Mouse (Mus musculus) heart, adult 2 months (tissue): ENCODE data around the gene Foxn1. TPM values are rescaled to one million over a fixed set of nuclear protein-coding genes. Genes with fewer than 3 reads are reported as not detected.

Experiments used
- DNase-seq, 2 experiments: peaks; one replicate each; pipeline ENCODE4 v3.0.0; 2021
- H3K27ac ChIP-seq: fragments of 200-600 bp; 2 replicates; pipeline ENCODE4 v1.8.1; 2022
- H3K27me3 ChIP-seq: fragments of 200-500 bp; 2 replicates; pipeline ENCODE4 v1.6.1; 2012; ENCODE audit warnings: mild to moderate bottlenecking, low read length, inconsistent platforms, mixed read lengths; ENCODE audit not compliant: control insufficient read depth, insufficient read depth
- H3K36me3 ChIP-seq: fragments of 200-500 bp; 2 replicates; pipeline ENCODE4 v1.6.1; 2012; ENCODE audit warnings: low read length, inconsistent platforms; ENCODE audit not compliant: control insufficient read depth, insufficient read depth
- H3K4me1 ChIP-seq: fragments of 200-500 bp; 2 replicates; pipeline ENCODE4 v1.6.1; 2011; ENCODE audit warnings: low read length; ENCODE audit not compliant: control insufficient read depth, insufficient read depth
- H3K4me3 ChIP-seq: fragments of 200-600 bp; 2 replicates; pipeline ENCODE4 v1.8.1; 2022
- H3K79me2 ChIP-seq: fragments of 200-500 bp; replicated peaks from 2 replicates; pipeline ENCODE4 v1.6.1; 2012; ENCODE audit warnings: mild to moderate bottlenecking, inconsistent platforms, low read length, moderate library complexity, mixed read lengths; ENCODE audit not compliant: control insufficient read depth, insufficient read depth
- H3K9ac ChIP-seq: fragments of 200-500 bp; 2 replicates; pipeline ENCODE4 v1.6.1; 2012; ENCODE audit warnings: low read depth, mild to moderate bottlenecking, control low read depth, inconsistent platforms, low read length, mixed read lengths
- CTCF ChIP-seq: fragments of 200-600 bp; IDR thresholded peaks from 2 replicates; pipeline ENCODE4 v1.8.1; 2022; ENCODE audit warnings: antibody characterized with exemption, mild to moderate bottlenecking, moderate library complexity
- EP300 ChIP-seq: fragments of 200-500 bp; IDR thresholded peaks from 2 replicates; pipeline ENCODE4 v1.6.1; 2011; ENCODE audit warnings: low read depth, low read length, control low read depth; ENCODE audit not compliant: insufficient read depth
- POLR2A ChIP-seq: fragments of 200-500 bp; IDR thresholded peaks from 2 replicates; pipeline ENCODE4 v1.6.1; 2011; ENCODE audit warnings: mild to moderate bottlenecking, low read depth, low read length, control low read depth; ENCODE audit not compliant: insufficient read depth
- whole genome bisulfite sequencing: fragments of 180-500 bp; shearing (Covaris S2); methylation state at CpG from one replicate; pipeline ENCODE4 v1.1.7; 2018; 5-methylcytosine and 5-hydroxymethylcytosine counted together
- intact Hi-C: fragments of 180-260 bp; cut with DNase I; formaldehyde crosslinking; loops from one replicate; pipeline ENCODE4 v1.15.1; 2025
- polyA plus RNA-seq: library from polyadenylated mRNA; depleted of rRNA; stranded (reverse); fragments of >200 nt; gene quantifications from 2 replicates; pipeline ENCODE4 v1.2.3, GENCODE M21; 2012
- total RNA-seq, 2 experiments: library from RNA; stranded (reverse); gene quantifications; 2 replicates each; pipeline ENCODE4 v1.2.3; 2021

Foxn1 gene
- total and polyA plus RNA-seq, 3 experiments = not detected

DNA sequence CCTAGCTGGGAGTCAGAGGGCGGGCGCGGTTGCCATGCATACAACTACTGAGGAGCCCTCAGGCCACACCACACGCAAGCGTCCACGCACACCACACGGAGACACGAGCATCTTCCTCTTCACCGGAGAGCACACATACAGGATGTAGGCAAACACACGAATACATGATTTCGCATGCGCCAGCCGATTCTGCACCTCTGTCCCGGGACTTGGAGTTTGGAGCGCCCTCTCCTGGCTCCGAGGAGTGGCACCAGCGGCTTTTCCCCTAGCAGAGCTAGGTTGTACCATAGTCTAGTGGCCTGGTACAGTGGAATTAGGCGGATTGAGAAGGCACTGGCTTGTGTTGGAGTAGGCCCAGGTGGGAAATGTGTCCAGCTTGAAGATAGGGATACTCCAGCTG lies 11.0 kb upstream of the Foxn1 start:
- DNase-seq = peak; percentile 44 to 45
- Histone ChIP-seq H3K36me3 (no peaks in the 10 kb centered on the region), H3K27ac (no peak overlapping the region), H3K4me1 (no peaks in the 10 kb centered on the region), H3K9ac (no peak overlapping the region), H3K79me2 (no peaks in the 10 kb centered on the region), H3K27me3 (no peaks in the 10 kb centered on the region), H3K4me3 (no peak overlapping the region)
- 28% methylated on average over 18 of the region's 18 CpGs for WGBS
- TF ChIP-seq POLR2A = no peak
- no peak for TF ChIP-seq EP300
- peak; percentile 67 for TF ChIP-seq CTCF
- intact Hi-C loops = loop anchor here (2.0 kb wide), 1 partner anchor 43 kb away; no protein-coding TSS in a partner anchor

DNA sequence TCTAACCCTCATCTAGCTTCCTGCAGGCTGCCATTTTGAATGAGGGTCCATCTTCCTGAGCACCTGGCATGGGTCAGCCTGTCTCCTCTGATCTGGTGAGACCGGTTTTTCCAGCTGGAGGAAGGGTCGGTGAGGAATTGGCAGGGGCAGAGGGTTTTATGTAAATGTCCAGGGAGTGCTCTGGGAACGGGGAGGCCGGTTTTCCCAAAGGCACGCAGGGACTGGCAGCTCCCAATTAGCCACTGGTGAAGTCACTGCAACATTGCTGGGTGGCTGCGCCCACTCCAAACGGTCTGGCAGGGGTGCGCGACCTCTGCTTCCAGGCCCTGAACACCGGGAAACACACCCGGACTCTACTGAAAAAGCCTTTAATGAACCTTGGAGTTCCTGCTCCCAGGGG lies 10.6 kb upstream of the Foxn1 start:
- H3K27me3 ChIP-seq = no peaks in the 10 kb centered on the region
- H3K4me3 ChIP-seq = no peak overlapping the region
- H3K79me2 ChIP-seq = no peaks in the 10 kb centered on the region
- H3K4me1 ChIP-seq = no peaks in the 10 kb centered on the region
- intact Hi-C loops = loop anchor here (2.0 kb wide), 1 partner anchor 42 kb away; no protein-coding TSS in a partner anchor
- no peak overlapping the region for H3K27ac ChIP-seq
- no peak overlapping the region for H3K9ac ChIP-seq
- H3K36me3 ChIP-seq = no peaks in the 10 kb centered on the region
- no peak for TF ChIP-seq EP300
- TF ChIP-seq CTCF = no peak
- TF ChIP-seq POLR2A = no peak
- 61% methylated on average over 11 of the region's 11 CpGs for WGBS
- no peak for DNase-seq

DNA sequence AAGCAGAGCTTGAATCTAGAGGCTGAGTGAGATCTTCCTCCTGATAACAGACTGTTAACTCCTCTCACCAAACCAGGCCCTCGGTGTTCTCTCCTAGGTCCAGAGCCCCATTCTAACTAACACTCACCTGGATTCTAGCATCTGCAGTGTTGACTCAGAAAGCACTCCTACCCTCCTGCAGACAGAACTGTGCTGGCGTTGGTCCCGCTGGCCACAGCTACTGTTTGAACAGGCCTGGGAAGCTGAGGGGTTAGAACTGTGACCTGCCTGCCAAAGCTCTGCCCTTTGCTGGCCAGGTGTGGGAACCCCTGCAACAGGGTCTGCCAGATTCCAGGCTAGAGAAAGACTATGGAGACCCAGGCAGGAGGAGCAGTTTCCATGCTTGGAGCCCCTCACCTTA lies 6.4 kb upstream of the Foxn1 start:
- Histone ChIP-seq H3K4me3 (no peak overlapping the region), H3K9ac (no peak overlapping the region), H3K4me1 (no peaks in the 10 kb centered on the region), H3K36me3 (no peaks in the 10 kb centered on the region), H3K27ac (no peak overlapping the region), H3K79me2 (no peaks in the 10 kb centered on the region), H3K27me3 (no peaks in the 10 kb centered on the region)
- 78% methylated on average over 3 of the region's 3 CpGs for WGBS
- intact Hi-C loops = no loop called here
- no peak for DNase-seq
- no peak for TF ChIP-seq EP300
- TF ChIP-seq POLR2A = no peak
- TF ChIP-seq CTCF = no peak

DNA sequence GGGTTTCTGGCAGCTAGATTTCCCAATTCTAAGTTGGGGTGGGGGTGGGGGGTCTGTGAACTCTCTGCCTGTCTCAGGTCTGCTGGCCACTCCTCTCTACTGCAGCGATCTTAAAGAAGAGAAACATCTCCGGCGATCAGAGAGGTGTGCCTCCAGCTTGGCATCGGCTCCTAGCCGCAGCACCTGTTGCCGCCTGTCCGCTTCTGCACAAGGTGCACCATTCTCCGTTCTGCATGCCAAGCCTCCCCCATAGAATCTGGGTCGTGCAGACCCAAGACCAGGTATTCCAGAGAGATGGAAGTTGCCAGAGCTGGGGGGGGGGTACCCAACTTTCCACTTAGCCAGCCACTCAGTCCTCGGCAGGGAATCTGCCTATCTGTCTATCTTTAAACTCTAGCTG lies 582 bp downstream of the Foxn1 start:
- intact Hi-C loops = no loop called here
- no peak overlapping the region for H3K9ac ChIP-seq
- H3K36me3 ChIP-seq = no peaks in the 10 kb centered on the region
- no peak overlapping the region for H3K27ac ChIP-seq
- TF ChIP-seq CTCF (no peak), EP300 (no peak), POLR2A (no peak)
- DNase-seq = no peak
- no peaks in the 10 kb centered on the region for H3K27me3 ChIP-seq
- no peak overlapping the region for H3K4me3 ChIP-seq
- no peaks in the 10 kb centered on the region for H3K4me1 ChIP-seq
- no peaks in the 10 kb centered on the region for H3K79me2 ChIP-seq
- WGBS = 77% methylated on average over 10 of the region's 10 CpGs

DNA sequence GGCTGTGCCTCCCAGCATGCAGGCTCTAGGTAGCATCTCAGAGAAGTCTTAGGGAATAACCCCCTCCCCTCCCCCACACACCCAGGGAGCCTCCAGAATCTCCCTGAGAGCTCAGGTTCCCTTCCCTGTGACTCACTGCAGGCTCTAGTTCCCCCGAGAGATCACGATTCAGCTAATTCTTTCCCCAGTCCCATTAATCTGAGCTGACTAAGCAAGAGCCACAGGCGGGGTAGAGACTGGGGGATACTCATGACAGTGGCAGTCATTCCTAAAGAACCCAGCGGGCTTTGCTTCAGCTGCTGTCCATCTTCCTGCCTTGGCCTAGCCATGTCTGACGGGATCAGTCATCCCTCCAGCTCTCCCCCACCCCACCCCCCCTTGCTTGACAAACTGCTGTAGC lies 3.7 kb downstream of the Foxn1 start:
- H3K79me2 ChIP-seq = no peaks in the 10 kb centered on the region
- intact Hi-C loops = no loop called here
- TF ChIP-seq CTCF = no peak
- TF ChIP-seq EP300 = no peak
- TF ChIP-seq POLR2A = no peak
- no peaks in the 10 kb centered on the region; the same call in 1 of the 2 replicates for H3K27me3 ChIP-seq
- no peak overlapping the region for H3K9ac ChIP-seq
- H3K4me1 ChIP-seq = no peaks in the 10 kb centered on the region
- H3K36me3 ChIP-seq = no peaks in the 10 kb centered on the region
- WGBS = 41% methylated on average over 5 of the region's 5 CpGs
- H3K4me3 ChIP-seq = no peak overlapping the region
- DNase-seq = no peak
- H3K27ac ChIP-seq = no peak overlapping the region

DNA sequence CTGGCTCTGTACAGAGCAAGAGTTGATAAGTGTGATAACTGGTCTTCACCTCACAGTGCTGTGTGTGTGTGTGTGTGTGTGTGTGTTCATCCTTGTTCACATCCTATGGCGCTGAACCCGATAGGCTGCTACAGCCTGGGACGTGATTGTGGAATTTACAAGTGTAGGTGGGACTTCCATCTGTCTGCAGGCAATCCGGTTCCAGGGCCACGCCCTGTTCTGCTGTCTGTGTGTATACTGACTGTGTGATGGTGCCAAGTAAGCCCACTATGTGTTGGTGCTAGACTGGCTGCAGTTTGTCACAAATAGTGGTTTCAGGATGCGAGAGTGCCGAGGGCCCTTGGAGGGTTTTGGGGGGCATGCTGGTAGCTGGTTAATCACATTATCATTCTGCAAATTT lies 4.1 kb downstream of the Foxn1 start:
- no peak overlapping the region for H3K27ac ChIP-seq
- no peaks in the 10 kb centered on the region for H3K4me1 ChIP-seq
- TF ChIP-seq CTCF (no peak), EP300 (no peak), POLR2A (no peak)
- H3K4me3 ChIP-seq = no peak overlapping the region
- no peak overlapping the region for H3K9ac ChIP-seq
- no peak for DNase-seq
- intact Hi-C loops = no loop called here
- no peaks in the 10 kb centered on the region; the same call in 1 of the 2 replicates for H3K27me3 ChIP-seq
- WGBS = 60% methylated on average over 7 of the region's 7 CpGs
- H3K79me2 ChIP-seq = no peaks in the 10 kb centered on the region
- H3K36me3 ChIP-seq = no peaks in the 10 kb centered on the region
